Mouse (Mus musculus) telencephalon, adult 2 months (tissue): Measurements from ENCODE around the gene Prom1.
"Not testable (repeated sequence)": the region's sequence is repeated elsewhere in the genome, so short reads cannot be mapped to it uniquely, and the experiment has no call there.

Source experiments
- DNase-seq: peaks from one replicate; pipeline ENCODE4 v3.0.0-alpha.2; 2011; ENCODE audit warnings: low read depth, low spot score

The Prom1 gene

GRCm38 (mm10) chr5:44101231-44102110, at the start of gene Prom1:
Prom1 (minus strand) TSS chr5:44102032.
- no peak for DNase-seq

- peak; percentile 62 for DNase-seq
Observed at GRCm38 (mm10) chr5:44147732-44148131, 45.9 kb upstream of the Prom1 start.

GRCm38 (mm10) chr5:44146437-44147332, 44.9 kb upstream of the Prom1 start:
- DNase-seq, result no peak

- DNase-seq, result no peak
Observed at GRCm38 (mm10) chr5:44143467-44144235, 41.8 kb upstream of the Prom1 start.

- DNase-seq, result no peak
Observed at GRCm38 (mm10) chr5:44127487-44127886, 25.7 kb upstream of the Prom1 start.

GRCm38 (mm10) chr5:44126574-44126973, 24.7 kb upstream of the Prom1 start:
- DNase-seq, result not testable (repeated sequence)

GRCm38 (mm10) chr5:44121390-44121789, 19.6 kb upstream of the Prom1 start:
- DNase-seq, result no peak

- DNase-seq, result no peak
Observed at GRCm38 (mm10) chr5:44113138-44113537, 11.3 kb upstream of the Prom1 start.

- no peak for DNase-seq
Observed at GRCm38 (mm10) chr5:44109121-44109520, 7.3 kb upstream of the Prom1 start.

GRCm38 (mm10) chr5:44108125-44108524, 6.3 kb upstream of the Prom1 start:
- no peak for DNase-seq

GRCm38 (mm10) chr5:44105192-44105591, 3.4 kb upstream of the Prom1 start:
- DNase-seq, result no peak

GRCm38 (mm10) chr5:44104686-44105085, 2.9 kb upstream of the Prom1 start:
- no peak for DNase-seq

- no peak for DNase-seq
Observed at GRCm38 (mm10) chr5:44104120-44104519, 2.3 kb upstream of the Prom1 start.

- DNase-seq, result no peak
Observed at GRCm38 (mm10) chr5:44103121-44103520, 1.3 kb upstream of the Prom1 start.

GRCm38 (mm10) chr5:44100544-44101230, 1.1 kb downstream of the Prom1 start:
- DNase-seq, result no peak

- no peak for DNase-seq
Observed at GRCm38 (mm10) chr5:44100187-44100543, 1.7 kb downstream of the Prom1 start.

- DNase-seq, result no peak
Observed at GRCm38 (mm10) chr5:44096996-44097395, 4.8 kb downstream of the Prom1 start.

GRCm38 (mm10) chr5:44096106-44096505, 5.7 kb downstream of the Prom1 start:
- no peak for DNase-seq

GRCm38 (mm10) chr5:44095697-44096096, 6.1 kb downstream of the Prom1 start:
- no peak for DNase-seq

- no peak for DNase-seq
Observed at GRCm38 (mm10) chr5:44087034-44087433, 14.8 kb downstream of the Prom1 start.

GRCm38 (mm10) chr5:44085871-44086270, 16.0 kb downstream of the Prom1 start:
- DNase-seq, result no peak
